Mouse (Mus musculus): Measurements from ENCODE around the gene Igdcc3. TPM values are rescaled to one million over a fixed set of nuclear protein-coding genes. Genes with fewer than 3 reads are reported as not detected.

Igdcc3 gene
- not detected in 4 replicates for total RNA-seq (2023)

GRCm38 (mm10) chr9:65140936-65141305, at the start of gene Igdcc3:
Gene Igdcc3 (plus strand): TSS chr9:65141189.

GRCm38 (mm10) chr9:65100991-65101685, 39.9 kb upstream of the Igdcc3 start, which contains the start of gene Igdcc4:
Gene Igdcc4 (plus strand): TSS chr9:65101486.

GRCm38 (mm10) chr9:65195053-65195452, 54.1 kb downstream of the Igdcc3 start, which contains the start of gene Parp16:
Gene Parp16 (plus strand): TSS chr9:65195353.

Other genes with a start within 250 kb of the Igdcc3 start
- not detected in 4 replicates for gene Slc24a1, start 189.6 kb upstream of the Igdcc3 start, total RNA-seq (2023)
- 31.2 to 32.5 TPM (median 31.5 TPM) in 4 replicates for gene Ints14, start 180.3 kb upstream of the Igdcc3 start, total RNA-seq (2023)
- gene Hacd3, start 119.5 kb upstream of the Igdcc3 start, total RNA-seq (2023) = 17.8 to 21.5 TPM (median 19.7 TPM) in 4 replicates
- 88.0 to 92.5 TPM (median 89.7 TPM) in 4 replicates for gene Dpp8, start 108.8 kb upstream of the Igdcc3 start, total RNA-seq (2023)
- 0.16 to 1.5 TPM (median 0.77 TPM) in 4 replicates for gene Igdcc4, start 39.7 kb upstream of the Igdcc3 start, total RNA-seq (2023)
- 5.0 to 5.8 TPM (median 5.4 TPM) in 4 replicates for gene Parp16, start 54.2 kb downstream of the Igdcc3 start, total RNA-seq (2023)
- gene Cilp, start 124.0 kb downstream of the Igdcc3 start, total RNA-seq (2023) = not detected in 4 replicates
- gene Clpx, start 153.1 kb downstream of the Igdcc3 start, total RNA-seq (2023) = 33.0 to 40.6 TPM (median 36.2 TPM) in 4 replicates
- gene Pdcd7, start 204.9 kb downstream of the Igdcc3 start, total RNA-seq (2023) = 19.6 to 21.9 TPM (median 21.1 TPM) in 4 replicates
- gene Ubap1l, start 219.9 kb downstream of the Igdcc3 start, total RNA-seq (2023) = 0.81 to 1.6 TPM (median 1.3 TPM) in 3 of 4 replicates, not detected in the other